Mouse (Mus musculus): ENCODE measurements at regions not wholly inside any gene's neighbourhood (a gene's known extent, or its start where the extent isn't known, plus 50 kb on each side); places are given as distances from the start of the nearest gene placed in this dataset.

- DNase-seq (ENCODE audit: low spot score) (no peak), ATAC-seq (ENCODE audit: insufficient number of reproducible peaks, low FRiP score, low TSS enrichment, low read depth) (no peak)
- H3K9ac ChIP-seq (ENCODE audit: low read length): no peak overlapping the region
- WGBS: 78% methylated on average over 1 of the region's 1 CpGs
- H3K36me3 ChIP-seq (ENCODE audit: control insufficient read depth, insufficient read depth, low read length): no peaks in the 10 kb centered on the region
- H3K4me2 ChIP-seq (ENCODE audit: low read depth, severe bottlenecking): no peak overlapping the region
- H3K27ac ChIP-seq (replicated peaks; ENCODE audit: low read depth, low read length): no peak overlapping the region
- H3K9me3 ChIP-seq (ENCODE audit: control insufficient read depth, low read length): no peaks in the 10 kb centered on the region
- H3K4me3 ChIP-seq (ENCODE audit: low read depth, low read length): no peak overlapping the region
- H3K4me1 ChIP-seq (ENCODE audit: control insufficient read depth, insufficient read depth, low read length): no peaks in the 10 kb centered on the region
- no peaks in the 10 kb centered on the region for H3K27me3 ChIP-seq (ENCODE audit: control insufficient read depth, insufficient read depth, low read length)
Measured at GRCm38 (mm10) chr13:57212251-57212650, 316.5 kb upstream of the Trpc7 start.

GRCm38 (mm10) chr13:57191195-57191594 lies 295.4 kb upstream of the Trpc7 start:
- DNase-seq (ENCODE audit: low spot score) (no peak), ATAC-seq (ENCODE audit: insufficient number of reproducible peaks, low FRiP score, low TSS enrichment, low read depth) (no peak)
- Histone ChIP-seq H3K4me1 (ENCODE audit: control insufficient read depth, insufficient read depth, low read length) (no peaks in the 10 kb centered on the region), H3K4me2 (ENCODE audit: low read depth, severe bottlenecking) (no peak overlapping the region), H3K9ac (ENCODE audit: low read length) (no peak overlapping the region), H3K36me3 (ENCODE audit: control insufficient read depth, insufficient read depth, low read length) (no peaks in the 10 kb centered on the region), H3K9me3 (ENCODE audit: control insufficient read depth, low read length) (no peaks in the 10 kb centered on the region), H3K4me3 (ENCODE audit: low read depth, low read length) (no peak overlapping the region), H3K27ac (replicated peaks; ENCODE audit: low read depth, low read length) (no peak overlapping the region), H3K27me3 (ENCODE audit: control insufficient read depth, insufficient read depth, low read length) (no peaks in the 10 kb centered on the region)
- WGBS: 80% methylated on average over 3 of the region's 3 CpGs

- no peak for DNase-seq (ENCODE audit: low spot score)
- Histone ChIP-seq H3K36me3 (ENCODE audit: control insufficient read depth, insufficient read depth, low read length) (no peaks in the 10 kb centered on the region), H3K9me3 (ENCODE audit: control insufficient read depth, low read length) (no peaks in the 10 kb centered on the region), H3K4me2 (ENCODE audit: low read depth, severe bottlenecking) (no peak overlapping the region), H3K27ac (replicated peaks; ENCODE audit: low read depth, low read length) (no peak overlapping the region), H3K9ac (ENCODE audit: low read length) (no peak overlapping the region), H3K4me3 (ENCODE audit: low read depth, low read length) (no peak overlapping the region), H3K4me1 (ENCODE audit: control insufficient read depth, insufficient read depth, low read length) (no peaks in the 10 kb centered on the region), H3K27me3 (ENCODE audit: control insufficient read depth, insufficient read depth, low read length) (no peaks in the 10 kb centered on the region)
- no peak for ATAC-seq (ENCODE audit: insufficient number of reproducible peaks, low FRiP score, low TSS enrichment, low read depth)
- 66% methylated on average over 3 of the region's 3 CpGs for WGBS
Measured at GRCm38 (mm10) chr13:57189246-57189645, 293.5 kb upstream of the Trpc7 start.

- ATAC-seq (ENCODE audit: insufficient number of reproducible peaks, low FRiP score, low TSS enrichment, low read depth) (no peak), DNase-seq (ENCODE audit: low spot score) (no peak)
- Histone ChIP-seq H3K36me3 (ENCODE audit: control insufficient read depth, insufficient read depth, low read length) (no peaks in the 10 kb centered on the region), H3K4me3 (ENCODE audit: low read depth, low read length) (no peak overlapping the region), H3K27me3 (ENCODE audit: control insufficient read depth, insufficient read depth, low read length) (no peaks in the 10 kb centered on the region), H3K27ac (replicated peaks; ENCODE audit: low read depth, low read length) (no peak overlapping the region), H3K9me3 (ENCODE audit: control insufficient read depth, low read length) (no peaks in the 10 kb centered on the region), H3K4me2 (ENCODE audit: low read depth, severe bottlenecking) (no peak overlapping the region), H3K9ac (ENCODE audit: low read length) (no peak overlapping the region), H3K4me1 (ENCODE audit: control insufficient read depth, insufficient read depth, low read length) (no peaks in the 10 kb centered on the region)
- WGBS: 86% methylated on average over 2 of the region's 2 CpGs
Measured at GRCm38 (mm10) chr13:57186168-57186567, 290.4 kb upstream of the Trpc7 start.

- no peaks in the 10 kb centered on the region for H3K36me3 ChIP-seq (ENCODE audit: control insufficient read depth, insufficient read depth, low read length)
- H3K4me1 ChIP-seq (ENCODE audit: control insufficient read depth, insufficient read depth, low read length): no peaks in the 10 kb centered on the region
- no peak overlapping the region for H3K4me2 ChIP-seq (ENCODE audit: low read depth, severe bottlenecking)
- H3K27me3 ChIP-seq (ENCODE audit: control insufficient read depth, insufficient read depth, low read length): no peaks in the 10 kb centered on the region
- no peaks in the 10 kb centered on the region for H3K9me3 ChIP-seq (ENCODE audit: control insufficient read depth, low read length)
- WGBS: 90% methylated on average over 3 of the region's 3 CpGs
- H3K9ac ChIP-seq (ENCODE audit: low read length): no peak overlapping the region
- ATAC-seq (ENCODE audit: insufficient number of reproducible peaks, low FRiP score, low TSS enrichment, low read depth) (no peak), DNase-seq (ENCODE audit: low spot score) (no peak)
- no peak overlapping the region for H3K4me3 ChIP-seq (ENCODE audit: low read depth, low read length)
- no peak overlapping the region for H3K27ac ChIP-seq (replicated peaks; ENCODE audit: low read depth, low read length)
Measured at GRCm38 (mm10) chr13:57170180-57170579, 274.4 kb upstream of the Trpc7 start.

- no peak overlapping the region for H3K9ac ChIP-seq (ENCODE audit: low read length)
- H3K27me3 ChIP-seq (ENCODE audit: control insufficient read depth, insufficient read depth, low read length): no peaks in the 10 kb centered on the region
- H3K4me3 ChIP-seq (ENCODE audit: low read depth, low read length): no peak overlapping the region
- no peak for DNase-seq (ENCODE audit: low spot score)
- no peak overlapping the region for H3K27ac ChIP-seq (replicated peaks; ENCODE audit: low read depth, low read length)
- no peak overlapping the region for H3K4me2 ChIP-seq (ENCODE audit: low read depth, severe bottlenecking)
- no peaks in the 10 kb centered on the region for H3K36me3 ChIP-seq (ENCODE audit: control insufficient read depth, insufficient read depth, low read length)
- H3K4me1 ChIP-seq (ENCODE audit: control insufficient read depth, insufficient read depth, low read length): no peaks in the 10 kb centered on the region
- WGBS: 84% methylated on average over 2 of the region's 2 CpGs
- no peak for ATAC-seq (ENCODE audit: insufficient number of reproducible peaks, low FRiP score, low TSS enrichment, low read depth)
- H3K9me3 ChIP-seq (ENCODE audit: control insufficient read depth, low read length): no peaks in the 10 kb centered on the region
Measured at GRCm38 (mm10) chr13:57169621-57170020, 273.8 kb upstream of the Trpc7 start.

- no peaks in the 10 kb centered on the region for H3K36me3 ChIP-seq (ENCODE audit: control insufficient read depth, insufficient read depth, low read length)
- 88% methylated on average over 2 of the region's 2 CpGs for WGBS
Measured at GRCm38 (mm10) chr13:57165367-57165766, 269.6 kb upstream of the Trpc7 start.

GRCm38 (mm10) chr13:57152787-57153186 lies 257.0 kb upstream of the Trpc7 start:
- Histone ChIP-seq H3K4me1 (ENCODE audit: control insufficient read depth, insufficient read depth, low read length) (peaks cover 6% of the 10 kb centered on the region; the same call in 1 of the 2 replicates), H3K27me3 (ENCODE audit: control insufficient read depth, insufficient read depth, low read length) (no peaks in the 10 kb centered on the region), H3K9ac (ENCODE audit: low read length) (no peak overlapping the region), H3K27ac (replicated peaks; ENCODE audit: low read depth, low read length) (no peak overlapping the region), H3K9me3 (ENCODE audit: control insufficient read depth, low read length) (no peaks in the 10 kb centered on the region), H3K36me3 (ENCODE audit: control insufficient read depth, insufficient read depth, low read length) (no peaks in the 10 kb centered on the region), H3K4me2 (ENCODE audit: low read depth, severe bottlenecking) (no peak overlapping the region), H3K4me3 (ENCODE audit: low read depth, low read length) (no peak overlapping the region)
- no peak for DNase-seq (ENCODE audit: low spot score)
- WGBS: 61% methylated on average over 5 of the region's 5 CpGs
- ATAC-seq (ENCODE audit: insufficient number of reproducible peaks, low FRiP score, low TSS enrichment, low read depth): no peak

More at GRCm38 (mm10) chr13:57165367-57165766, 269.6 kb upstream of the Trpc7 start:
- no peaks in the 10 kb centered on the region for H3K4me1 ChIP-seq (ENCODE audit: control insufficient read depth, insufficient read depth, low read length)
- H3K27me3 ChIP-seq (ENCODE audit: control insufficient read depth, insufficient read depth, low read length): no peaks in the 10 kb centered on the region
- no peaks in the 10 kb centered on the region for H3K9me3 ChIP-seq (ENCODE audit: control insufficient read depth, low read length)
- ATAC-seq (ENCODE audit: insufficient number of reproducible peaks, low FRiP score, low TSS enrichment, low read depth): no peak
- H3K4me3 ChIP-seq (ENCODE audit: low read depth, low read length): no peak overlapping the region
- no peak overlapping the region for H3K27ac ChIP-seq (replicated peaks; ENCODE audit: low read depth, low read length)
- no peak overlapping the region for H3K4me2 ChIP-seq (ENCODE audit: low read depth, severe bottlenecking)
- no peak for DNase-seq (ENCODE audit: low spot score)
- H3K9ac ChIP-seq (ENCODE audit: low read length): no peak overlapping the region

- no peak overlapping the region for H3K9ac ChIP-seq (ENCODE audit: low read length)
- no peak overlapping the region for H3K4me3 ChIP-seq (ENCODE audit: low read depth, low read length)
- no peak for DNase-seq (ENCODE audit: low spot score)
- WGBS: 81% methylated on average over 2 of the region's 2 CpGs
- no peak overlapping the region for H3K4me2 ChIP-seq (ENCODE audit: low read depth, severe bottlenecking)
- H3K9me3 ChIP-seq (ENCODE audit: control insufficient read depth, low read length): no peaks in the 10 kb centered on the region
- H3K36me3 ChIP-seq (ENCODE audit: control insufficient read depth, insufficient read depth, low read length): no peaks in the 10 kb centered on the region
- no peak overlapping the region for H3K27ac ChIP-seq (replicated peaks; ENCODE audit: low read depth, low read length)
- ATAC-seq (ENCODE audit: insufficient number of reproducible peaks, low FRiP score, low TSS enrichment, low read depth): no peak
- H3K4me1 ChIP-seq (ENCODE audit: control insufficient read depth, insufficient read depth, low read length): peaks cover 5% of the 10 kb centered on the region; the same call in 1 of the 2 replicates
- H3K27me3 ChIP-seq (ENCODE audit: control insufficient read depth, insufficient read depth, low read length): no peaks in the 10 kb centered on the region
Measured at GRCm38 (mm10) chr13:57147623-57148022, 251.8 kb upstream of the Trpc7 start.
